Mouse (Mus musculus) hindbrain, postnatal 0 days (tissue): ENCODE data around the gene Tspan12. TPM values are rescaled to one million over a fixed set of nuclear protein-coding genes. Genes with fewer than 3 reads are reported as not detected.

Source experiments
- ATAC-seq: fragments of 200-750 bp; cut with Nextera tagmentation; 2 replicates; pipeline ENCODE4 v1.8.0; 2017; ENCODE audit warnings: mild to moderate bottlenecking, moderate TSS enrichment, moderate library complexity
- DNase-seq: peaks from one replicate; pipeline ENCODE4 v3.0.0-alpha.2; 2015; ENCODE audit warnings: low spot score
- H3K27ac ChIP-seq: fragments of 300-500 bp; sonication (generic); 2 replicates; pipeline ENCODE4 v1.5.1; 2014; ENCODE audit warnings: mild to moderate bottlenecking
- H3K27me3 ChIP-seq: fragments of 300-500 bp; sonication (generic); 2 replicates; pipeline ENCODE4 v1.6.1; 2014; ENCODE audit warnings: low read length, mixed read lengths; ENCODE audit not compliant: insufficient read depth
- H3K36me3 ChIP-seq: fragments of 300-500 bp; sonication (generic); 2 replicates; pipeline ENCODE4 v1.6.1; 2014; ENCODE audit warnings: low read length, mixed read lengths; ENCODE audit not compliant: insufficient read depth
- H3K4me1 ChIP-seq: fragments of 300-500 bp; sonication (generic); 2 replicates; pipeline ENCODE4 v1.6.1; 2014; ENCODE audit warnings: antibody characterized with exemption, low read length, mixed read lengths; ENCODE audit not compliant: insufficient read depth
- H3K4me2 ChIP-seq: fragments of 300-500 bp; sonication (generic); 2 replicates; pipeline ENCODE4 v1.6.1; 2014; ENCODE audit warnings: low read depth, mild to moderate bottlenecking, low read length, moderate library complexity, mixed read lengths
- H3K4me3 ChIP-seq: fragments of 300-500 bp; sonication (generic); 2 replicates; pipeline ENCODE4 v1.5.1; 2014; ENCODE audit warnings: low read length
- H3K9ac ChIP-seq: fragments of 300-500 bp; sonication (generic); replicated peaks from 2 replicates; pipeline ENCODE4 v1.6.1; 2014; ENCODE audit warnings: mild to moderate bottlenecking, low read length, moderate library complexity, mixed read lengths
- H3K9me3 ChIP-seq: fragments of 300-500 bp; sonication (generic); 2 replicates; pipeline ENCODE4 v1.6.1; 2016; ENCODE audit warnings: low read length, mixed read lengths
- CTCF ChIP-seq: IDR thresholded peaks from 2 replicates; pipeline ENCODE4 v1.5.1; 2016; ENCODE audit warnings: antibody characterized with exemption, control low read depth, low read depth
- WGBS: fragments of 180-500 bp; shearing (Covaris S2); extraction: QIAGEN DNeasy Blood & Tissue Kit; methylation state at CpG from one replicate; pipeline ENCODE4 v1.1.7; 2014; 5-methylcytosine and 5-hydroxymethylcytosine counted together
- polyA plus RNA-seq: library from polyadenylated mRNA; unstranded; fragments of >200 nt; fragmentation: Nextera tagmentation; extraction: Ambion mirVana; gene quantifications from 2 replicates; pipeline ENCODE4 v1.2.1, GENCODE M21; 2015
- total RNA-seq: library from RNA; depleted of rRNA; stranded (reverse); fragments of >200 nt; gene quantifications from 2 replicates; pipeline ENCODE4 v1.2.3, GENCODE M21; 2014

Gene Tspan12
- total and polyA plus RNA-seq, 2 experiments from 2014 or later = 24.8 to 62.5 TPM

DNA sequence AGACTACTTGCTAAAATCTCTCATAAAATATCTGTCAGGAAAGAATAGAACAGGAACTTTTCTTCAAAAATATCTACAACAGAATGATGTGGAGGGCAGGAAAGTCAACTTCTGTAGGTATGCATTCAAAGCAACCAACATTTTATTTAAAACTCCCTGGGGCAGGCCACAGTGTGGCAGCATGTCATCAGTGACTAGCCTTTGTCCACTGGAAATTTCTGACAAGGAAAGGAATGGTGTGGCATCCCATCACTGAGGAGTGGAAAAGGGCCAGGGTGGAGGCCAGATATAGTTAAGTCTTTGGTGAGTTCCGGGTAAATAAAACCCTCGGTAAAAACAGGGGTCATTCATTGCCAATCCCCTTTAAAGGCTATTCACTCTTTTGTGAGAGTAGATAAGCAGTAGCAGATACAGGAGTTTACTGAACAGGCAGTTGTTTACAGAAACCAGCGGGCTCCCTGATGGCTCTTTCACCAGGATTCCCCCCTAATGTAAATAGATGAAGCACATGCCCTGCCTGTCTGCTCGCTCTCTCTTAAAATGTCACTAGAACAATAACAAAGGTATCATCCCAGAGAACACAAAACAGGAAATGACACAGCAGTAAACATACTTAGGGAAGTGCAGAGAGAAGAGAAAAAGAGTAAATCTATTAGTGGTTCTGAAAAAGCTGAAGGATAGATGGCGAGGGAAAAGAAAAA is 34.1 kb downstream of the Tspan12 start:
- Histone ChIP-seq H3K4me3 (no peak overlapping the region), H3K36me3 (no peaks in the 10 kb centered on the region), H3K27me3 (no peaks in the 10 kb centered on the region), H3K27ac (no peak overlapping the region), H3K9ac (no peak overlapping the region), H3K9me3 (no peaks in the 10 kb centered on the region), H3K4me2 (no peak overlapping the region), H3K4me1 (no peaks in the 10 kb centered on the region)
- 30% methylated on average over 5 of the region's 5 CpGs for WGBS
- no peak for DNase-seq
- TF ChIP-seq CTCF = no peak
- no peak for ATAC-seq

DNA sequence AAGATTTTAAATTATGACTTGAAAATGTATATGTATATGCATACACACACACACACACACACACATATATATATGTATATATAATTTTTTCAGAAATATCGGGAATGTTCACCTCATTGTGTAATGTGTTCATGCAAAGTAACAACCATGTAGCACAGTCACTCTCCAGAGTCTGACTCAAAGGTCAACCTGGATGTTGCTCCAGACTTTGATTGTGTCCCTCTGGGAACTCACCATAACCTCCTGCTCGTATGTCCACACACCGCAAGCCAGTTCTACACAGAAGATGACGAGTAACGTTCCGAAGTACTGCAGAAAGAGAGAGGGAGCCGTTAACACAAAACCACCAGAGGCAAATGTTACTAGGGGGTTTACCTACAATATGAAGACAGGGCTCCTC is 46.3 kb downstream of the Tspan12 start:
- Histone ChIP-seq H3K4me1 (0 out of 2 replicates have a peak, but pooled peaks cover 2% of the 10 kb centered on the region), H3K4me2 (no peak overlapping the region), H3K27ac (no peak overlapping the region), H3K9ac (no peak overlapping the region), H3K9me3 (no peaks in the 10 kb centered on the region), H3K4me3 (no peak overlapping the region), H3K36me3 (no peaks in the 10 kb centered on the region), H3K27me3 (no peaks in the 10 kb centered on the region)
- ATAC-seq = no peak
- 95% methylated on average over 7 of the region's 7 CpGs for WGBS
- no peak for TF ChIP-seq CTCF
- DNase-seq = no peak

DNA sequence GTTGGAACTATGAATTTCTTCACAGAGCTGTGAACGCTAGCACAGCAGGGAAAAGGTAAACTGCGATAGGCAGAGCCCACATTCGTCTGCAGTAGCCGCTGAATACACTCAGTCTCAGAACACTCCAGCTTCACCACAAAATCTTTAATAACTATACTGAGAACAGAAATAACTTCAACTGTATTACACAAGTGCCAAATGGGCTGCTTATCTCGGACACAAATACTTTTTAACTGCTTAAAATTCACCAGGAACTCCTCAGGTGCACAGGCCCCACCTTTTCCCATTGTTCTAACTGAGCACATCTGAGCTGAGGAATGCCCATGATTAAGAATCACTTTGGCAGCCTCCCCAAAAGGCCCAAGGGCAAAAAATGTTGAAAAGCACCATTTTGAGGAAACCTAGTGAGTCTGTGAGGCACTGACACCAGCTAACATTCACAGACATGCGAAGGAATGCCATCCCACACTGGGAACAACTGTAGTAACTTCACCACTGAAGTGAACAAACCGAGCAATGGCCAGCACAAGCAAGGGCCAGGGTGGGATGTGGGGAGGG is 47.2 kb downstream of the Tspan12 start:
- Histone ChIP-seq H3K36me3 (no peaks in the 10 kb centered on the region), H3K4me3 (no peak overlapping the region), H3K9ac (no peak overlapping the region), H3K27me3 (no peaks in the 10 kb centered on the region), H3K27ac (no peak overlapping the region), H3K4me1 (0 out of 2 replicates have a peak, but pooled peaks cover 2% of the 10 kb centered on the region), H3K4me2 (no peak overlapping the region), H3K9me3 (no peaks in the 10 kb centered on the region)
- WGBS = 76% methylated on average over 7 of the region's 7 CpGs
- TF ChIP-seq CTCF = no peak
- no peak for ATAC-seq
- no peak for DNase-seq

DNA sequence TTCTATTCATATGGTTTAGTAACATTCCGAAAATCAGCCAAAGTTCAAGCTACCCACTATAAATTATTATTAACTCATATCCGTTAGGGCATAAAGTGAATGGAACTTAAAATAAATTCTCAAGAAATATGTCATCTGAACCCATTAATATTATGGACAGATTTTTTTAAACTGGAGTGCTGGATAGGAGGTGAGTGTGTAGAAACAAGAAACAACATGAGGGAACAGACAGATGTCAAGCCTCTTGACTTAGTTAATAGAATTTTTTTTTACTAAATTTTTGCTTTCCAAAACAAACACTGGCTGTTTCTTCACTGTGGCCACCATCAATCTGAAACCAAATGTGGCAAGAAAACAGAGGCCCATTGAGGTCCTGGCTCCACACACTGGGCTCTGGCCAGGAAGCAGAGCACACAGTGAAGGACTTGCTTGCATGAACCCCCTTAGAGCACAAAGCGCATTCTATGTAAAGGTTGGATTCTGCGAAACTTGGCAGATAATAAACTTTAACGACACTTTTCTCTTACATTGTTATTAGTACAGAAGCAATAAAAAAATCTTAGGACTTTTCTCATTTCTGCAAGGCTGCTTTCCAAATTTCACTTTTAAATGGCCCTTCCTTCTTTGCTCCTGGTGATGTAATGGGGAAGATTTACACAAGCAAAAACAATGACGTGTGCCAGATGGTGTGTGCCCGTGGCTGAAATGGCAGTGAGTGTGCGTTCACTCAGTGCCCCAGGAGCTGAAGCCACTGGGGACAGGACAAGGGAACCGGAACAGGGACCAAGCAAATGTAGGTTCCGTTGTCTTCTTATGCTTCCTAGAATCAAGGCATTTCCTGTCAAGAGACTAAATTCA is 48.6 kb downstream of the Tspan12 start:
- DNase-seq (peak; percentile 49), ATAC-seq (peak; percentile 90)
- peak overlapping the region; percentile 48; the same call in 1 of the 2 replicates for H3K27ac ChIP-seq
- no peaks in the 10 kb centered on the region for H3K27me3 ChIP-seq
- no peak overlapping the region for H3K4me2 ChIP-seq
- H3K9ac ChIP-seq = no peak overlapping the region
- 0 out of 2 replicates have a peak, but pooled peaks cover 2% of the 10 kb centered on the region for H3K4me1 ChIP-seq
- WGBS = 66% methylated on average over 10 of the region's 10 CpGs
- no peak for TF ChIP-seq CTCF
- H3K4me3 ChIP-seq = no peak overlapping the region
- no peaks in the 10 kb centered on the region for H3K9me3 ChIP-seq
- no peaks in the 10 kb centered on the region for H3K36me3 ChIP-seq

DNA sequence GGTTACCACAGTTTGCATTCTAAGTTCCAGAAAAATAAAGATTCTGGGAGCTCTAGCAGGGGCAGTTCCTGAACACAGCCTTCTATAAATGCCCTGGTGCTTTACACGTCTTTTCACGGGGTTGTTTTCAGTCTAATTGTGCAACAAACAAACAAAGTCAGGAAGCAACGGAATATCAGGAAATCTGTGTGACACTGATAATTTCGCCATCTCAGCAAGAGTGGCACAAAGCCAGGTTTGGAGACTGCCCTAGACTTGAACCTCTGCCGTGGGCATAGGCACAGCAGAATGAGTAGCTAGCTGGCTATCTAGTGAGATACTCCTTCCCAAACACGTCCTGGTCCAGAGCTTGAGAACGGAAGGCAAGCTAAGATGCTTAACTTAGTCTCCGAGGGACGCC is 53.7 kb downstream of the Tspan12 start:
- TF ChIP-seq CTCF = no peak
- no peak overlapping the region for H3K4me2 ChIP-seq
- no peak for DNase-seq
- H3K9ac ChIP-seq = no peak overlapping the region
- no peak overlapping the region for H3K27ac ChIP-seq
- WGBS = 84% methylated on average over 9 of the region's 9 CpGs
- H3K36me3 ChIP-seq = no peaks in the 10 kb centered on the region
- no peaks in the 10 kb centered on the region for H3K4me1 ChIP-seq
- no peak overlapping the region for H3K4me3 ChIP-seq
- no peaks in the 10 kb centered on the region for H3K9me3 ChIP-seq
- no peak for ATAC-seq
- no peaks in the 10 kb centered on the region for H3K27me3 ChIP-seq

DNA sequence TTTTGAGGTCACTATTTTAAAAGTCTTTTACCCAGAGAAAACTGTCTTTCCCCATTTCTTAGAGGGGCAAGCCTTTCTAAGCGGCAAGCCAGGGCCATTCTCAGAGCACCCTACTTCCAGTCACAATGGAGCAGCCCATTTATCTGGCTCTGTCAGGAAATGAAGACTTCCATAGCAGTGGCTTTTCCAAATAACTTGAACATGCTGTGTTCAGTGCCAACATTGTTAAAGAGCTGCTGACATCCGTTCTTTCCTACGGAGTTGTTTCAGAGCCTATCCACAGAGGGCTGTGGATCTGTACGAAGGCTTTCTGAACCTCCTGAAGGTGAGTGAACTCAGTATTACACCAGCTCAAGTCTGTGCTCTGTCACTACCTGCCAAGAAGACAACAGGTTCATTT is 55.2 kb downstream of the Tspan12 start:
- no peak for DNase-seq
- H3K36me3 ChIP-seq = no peaks in the 10 kb centered on the region

More for the DNA sequence above, 55.2 kb downstream of the Tspan12 start:
- Histone ChIP-seq H3K4me1 (no peaks in the 10 kb centered on the region), H3K27me3 (no peaks in the 10 kb centered on the region), H3K9me3 (no peaks in the 10 kb centered on the region), H3K9ac (no peak overlapping the region), H3K4me2 (no peak overlapping the region), H3K4me3 (no peak overlapping the region), H3K27ac (no peak overlapping the region)
- WGBS = 84% methylated on average over 4 of the region's 4 CpGs
- ATAC-seq = no peak
- TF ChIP-seq CTCF = no peak
